Mouse (Mus musculus): ENCODE measurements at regions not wholly inside any gene's neighbourhood (a gene's known extent, or its start where the extent isn't known, plus 50 kb on each side); places are given as distances from the start of the nearest gene placed in this dataset.

- no peak for DNase-seq
Observed at GRCm38 (mm10) chr14:9338220-9338619, 672.2 kb upstream of the 4930452B06Rik start.

GRCm38 (mm10) chr14:9337107-9337506 is 671.1 kb upstream of the 4930452B06Rik start:
- DNase-seq: no peak

- DNase-seq: no peak
Observed at GRCm38 (mm10) chr14:9331593-9331992, 665.6 kb upstream of the 4930452B06Rik start.

GRCm38 (mm10) chr14:9330767-9331166 is 664.7 kb upstream of the 4930452B06Rik start:
- DNase-seq: no peak

- DNase-seq: no peak
Observed at GRCm38 (mm10) chr14:9329839-9330485, 663.9 kb upstream of the 4930452B06Rik start.

- no peak for DNase-seq
Observed at GRCm38 (mm10) chr14:9327344-9327743, 661.3 kb upstream of the 4930452B06Rik start.

- DNase-seq: no peak
Observed at GRCm38 (mm10) chr14:9319842-9320241, 653.8 kb upstream of the 4930452B06Rik start.

- no peak for DNase-seq
Observed at GRCm38 (mm10) chr14:9318796-9319465, 652.9 kb upstream of the 4930452B06Rik start.

- DNase-seq: no peak
Observed at GRCm38 (mm10) chr14:9315224-9315623, 649.2 kb upstream of the 4930452B06Rik start.

- no peak for DNase-seq
Observed at GRCm38 (mm10) chr14:9296145-9296544, 630.1 kb upstream of the 4930452B06Rik start.

- DNase-seq: no peak
Observed at GRCm38 (mm10) chr14:9294555-9294954, 628.5 kb upstream of the 4930452B06Rik start.

GRCm38 (mm10) chr14:9288103-9288502 is 622.1 kb upstream of the 4930452B06Rik start:
- no peak for DNase-seq

GRCm38 (mm10) chr14:9285606-9286002 is 619.6 kb upstream of the 4930452B06Rik start:
- DNase-seq: no peak

- no peak for DNase-seq
Observed at GRCm38 (mm10) chr14:9284976-9285605, 619.1 kb upstream of the 4930452B06Rik start.

GRCm38 (mm10) chr14:9267282-9268091 is 601.4 kb upstream of the 4930452B06Rik start:
- no peak for DNase-seq

- no peak for DNase-seq
Observed at GRCm38 (mm10) chr14:9252017-9252416, 586.0 kb upstream of the 4930452B06Rik start.

- no peak for DNase-seq
Observed at GRCm38 (mm10) chr14:9245266-9245665, 579.2 kb upstream of the 4930452B06Rik start.

- no peak for DNase-seq
Observed at GRCm38 (mm10) chr14:9243336-9243735, 577.3 kb upstream of the 4930452B06Rik start.

- no peak for DNase-seq
Observed at GRCm38 (mm10) chr14:9242118-9242517, 576.1 kb upstream of the 4930452B06Rik start.

GRCm38 (mm10) chr14:9227670-9228069 is 561.6 kb upstream of the 4930452B06Rik start:
- DNase-seq: no peak

GRCm38 (mm10) chr14:9200246-9200645 is 534.2 kb upstream of the 4930452B06Rik start:
- no peak for DNase-seq

- DNase-seq: no peak
Observed at GRCm38 (mm10) chr14:9192122-9192769, 526.2 kb upstream of the 4930452B06Rik start.

GRCm38 (mm10) chr14:9191664-9192063 is 525.6 kb upstream of the 4930452B06Rik start:
- DNase-seq: no peak
